Mouse (Mus musculus): Measurements from ENCODE around the gene Gbgt1.

DNA sequence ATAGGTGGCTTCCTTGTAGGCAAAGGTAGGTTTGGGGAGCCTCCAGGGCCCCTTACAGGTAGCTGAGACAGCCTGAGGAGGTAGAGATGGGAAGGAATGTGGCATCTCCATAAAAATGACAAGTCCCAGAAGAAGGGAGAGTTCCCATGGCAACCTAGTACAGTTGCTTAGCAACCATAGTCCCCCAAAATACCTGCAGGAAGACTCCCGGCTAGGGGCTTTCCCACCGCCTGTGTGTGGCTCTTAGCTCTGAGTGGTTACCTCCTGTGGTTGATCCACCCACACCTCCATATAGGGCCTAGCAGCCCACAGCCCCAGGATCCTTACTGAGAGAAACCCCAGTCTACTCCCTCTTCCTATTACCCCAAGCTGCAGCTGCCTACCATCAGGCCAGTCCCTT, 21.5 kb downstream of the Gbgt1 start:
- no peak for TF ChIP-seq EP300 (IDR thresholded peaks at IDR 0.05)
- TF ChIP-seq CTCF (IDR thresholded peaks at IDR 0.05), result no peak

Measured in lung, postnatal 0 days (tissue).